Mouse (Mus musculus): ENCODE data around the gene Ntn5. TPM values are rescaled to one million over a fixed set of nuclear protein-coding genes. Genes with fewer than 3 reads are reported as not detected.

Ntn5 gene
- polyA plus RNA-seq, 1 experiment from 2014 or later: not detected

DNA sequence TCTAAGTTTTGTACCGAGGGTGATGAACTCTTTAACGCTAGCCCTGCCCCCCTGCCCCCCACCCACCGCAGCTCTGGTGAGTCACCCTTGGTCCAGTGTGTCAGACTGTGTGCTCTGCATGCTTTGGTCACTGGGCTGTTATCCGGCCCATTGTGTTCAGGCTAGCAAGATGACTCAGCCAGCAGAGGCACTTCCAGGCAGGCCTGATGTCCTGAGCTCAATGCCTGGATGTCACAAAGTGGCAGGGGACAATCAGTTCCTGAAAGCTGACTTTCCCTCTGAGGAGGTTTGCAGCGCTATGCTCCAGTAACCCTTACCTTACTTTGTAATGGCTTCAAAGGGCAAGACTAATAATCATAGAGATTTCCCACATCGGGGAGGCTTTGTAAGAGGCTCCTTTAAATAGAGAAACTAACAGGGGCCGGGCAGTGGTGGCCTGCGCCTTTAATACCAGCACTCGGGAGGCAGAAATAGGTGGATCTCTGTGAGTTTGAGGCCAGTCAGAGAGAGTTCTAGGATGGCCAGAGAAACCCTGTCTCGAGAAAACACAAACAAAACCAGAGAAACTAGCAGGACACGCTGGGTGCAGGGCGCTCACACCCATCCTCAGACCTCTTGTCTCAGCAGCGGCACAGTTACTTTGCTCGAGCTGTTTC lies 3.7 kb upstream of the Ntn5 start:
- WGBS (ENCODE audit: missing documents): 72% methylated on average over 13 of the region's 14 CpGs
- H3K36me3 ChIP-seq (ENCODE audit: inconsistent target): no peaks in the 10 kb centered on the region
- no peak overlapping the region for H3K27ac ChIP-seq
- no peaks in the 10 kb centered on the region for H3K79me2 ChIP-seq (ENCODE audit: inconsistent target)
- H3K4me3 ChIP-seq (ENCODE audit: inconsistent target): no peak overlapping the region

DNA sequence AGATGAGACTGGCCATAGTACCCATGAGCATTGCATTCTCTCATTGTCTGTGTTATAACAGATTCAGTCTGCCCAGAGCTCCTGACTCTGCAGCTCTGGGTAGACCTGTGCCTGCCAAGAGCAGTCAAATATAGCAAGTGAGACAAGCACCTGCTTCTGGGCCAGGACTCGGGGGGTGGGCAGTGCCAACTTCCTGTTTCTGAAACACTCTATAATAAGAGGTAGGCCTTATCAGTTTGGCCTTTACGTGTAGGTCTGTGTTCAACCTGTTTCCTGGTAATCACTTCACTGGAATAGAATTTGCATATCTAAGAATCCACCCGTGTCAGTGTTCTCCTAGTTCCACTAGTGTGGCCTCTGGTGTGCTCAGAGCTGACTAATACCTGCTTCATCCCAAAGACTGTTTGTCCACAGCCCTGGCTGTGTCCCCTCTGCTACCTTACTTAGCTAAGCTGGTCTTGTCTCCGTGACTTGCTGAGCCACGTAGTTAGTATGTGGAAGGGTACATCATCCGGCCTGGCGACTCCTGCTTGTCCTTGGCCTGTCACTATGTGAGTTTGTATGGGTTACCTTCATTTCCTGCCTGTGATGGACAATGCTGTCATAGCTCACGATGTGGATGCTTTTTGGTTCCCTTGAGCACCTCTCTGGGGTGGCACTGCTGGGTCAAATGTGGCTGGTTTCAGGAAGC lies 2.6 kb upstream of the Ntn5 start:
- Histone ChIP-seq H3K4me3 (ENCODE audit: inconsistent target) (no peak overlapping the region), H3K79me2 (ENCODE audit: inconsistent target) (no peaks in the 10 kb centered on the region), H3K27ac (no peak overlapping the region), H3K36me3 (ENCODE audit: inconsistent target) (no peaks in the 10 kb centered on the region)
- WGBS (ENCODE audit: missing documents): 72% methylated on average over 8 of the region's 8 CpGs

DNA sequence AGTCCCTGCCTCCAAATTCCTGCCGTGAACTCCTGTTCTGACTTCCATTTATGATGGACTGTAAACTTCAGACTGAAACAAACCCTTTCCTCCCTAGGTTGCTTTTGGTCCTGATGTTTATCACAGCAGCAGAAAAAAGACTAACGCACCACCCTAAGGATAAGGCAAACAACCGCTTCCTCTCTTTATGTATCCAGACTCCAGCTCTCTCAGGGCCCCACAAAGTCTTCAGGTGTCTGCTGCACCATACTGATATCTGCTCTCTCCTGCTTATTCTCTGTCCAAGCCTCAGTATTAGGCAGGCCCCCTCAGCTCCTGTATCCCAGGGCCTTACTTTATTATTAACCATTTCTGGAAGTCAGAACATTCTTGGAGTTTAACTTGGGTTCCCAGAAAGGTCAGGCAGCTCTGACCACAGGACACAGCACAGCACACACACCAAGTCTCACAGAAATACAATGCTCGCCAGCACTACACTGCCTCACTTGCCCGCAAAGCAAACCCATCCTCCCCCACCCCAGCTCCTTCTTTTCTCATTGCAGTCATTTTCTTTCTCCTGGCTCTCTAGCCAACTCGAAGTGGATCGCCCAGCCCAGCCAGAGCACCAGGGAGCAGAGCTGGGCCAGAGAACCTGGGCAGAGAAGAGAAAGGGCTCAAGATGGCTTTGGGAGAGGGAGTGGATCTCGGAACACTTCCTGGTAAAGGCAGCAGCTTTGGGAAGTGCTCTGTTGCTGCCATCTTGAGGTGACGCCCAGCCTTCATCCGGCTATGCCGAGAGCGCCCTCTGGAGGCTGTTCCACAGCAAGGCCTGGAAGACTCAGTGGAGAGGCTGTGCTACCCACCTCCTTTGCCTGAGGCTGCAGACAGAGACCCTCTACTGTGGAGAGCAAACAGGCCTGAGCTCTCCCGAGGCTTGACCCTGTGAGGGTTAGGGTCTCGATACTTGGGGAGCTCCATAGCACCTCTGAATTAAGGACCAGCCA lies 1.4 kb upstream of the Ntn5 start:
- no peak overlapping the region for H3K27ac ChIP-seq
- WGBS (ENCODE audit: missing documents): 52% methylated on average over 14 of the region's 14 CpGs
- H3K79me2 ChIP-seq (ENCODE audit: inconsistent target): no peaks in the 10 kb centered on the region

DNA sequence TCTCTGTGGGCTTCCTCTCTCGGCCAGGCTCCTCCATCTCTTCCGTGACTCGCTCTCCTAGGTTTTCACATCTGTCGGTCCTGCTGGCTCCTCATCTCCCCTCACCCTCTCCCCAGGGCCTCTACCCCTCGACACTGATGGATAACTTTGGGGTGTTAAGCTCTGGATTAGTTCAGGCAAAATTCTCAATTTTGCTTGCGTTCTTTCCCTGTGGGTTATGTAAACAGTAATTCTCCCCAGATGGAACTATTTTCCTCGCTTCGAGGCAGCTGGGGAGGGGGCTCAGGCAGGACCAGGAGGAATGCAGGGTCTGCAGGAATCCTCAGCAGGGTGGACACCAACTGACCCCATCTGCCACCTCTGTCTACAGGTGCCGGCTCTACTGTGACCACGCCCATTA lies 2.0 kb downstream of the Ntn5 start:
- Histone ChIP-seq H3K4me3 (ENCODE audit: inconsistent target) (no peak overlapping the region), H3K36me3 (ENCODE audit: inconsistent target) (no peaks in the 10 kb centered on the region), H3K79me2 (ENCODE audit: inconsistent target) (no peaks in the 10 kb centered on the region), H3K27ac (no peak overlapping the region)
- WGBS (ENCODE audit: missing documents): 91% methylated on average over 10 of the region's 10 CpGs

More for the DNA sequence above, 1.4 kb upstream of the Ntn5 start:
- Histone ChIP-seq H3K4me3 (ENCODE audit: inconsistent target) (no peak overlapping the region), H3K36me3 (ENCODE audit: inconsistent target) (no peaks in the 10 kb centered on the region)

DNA sequence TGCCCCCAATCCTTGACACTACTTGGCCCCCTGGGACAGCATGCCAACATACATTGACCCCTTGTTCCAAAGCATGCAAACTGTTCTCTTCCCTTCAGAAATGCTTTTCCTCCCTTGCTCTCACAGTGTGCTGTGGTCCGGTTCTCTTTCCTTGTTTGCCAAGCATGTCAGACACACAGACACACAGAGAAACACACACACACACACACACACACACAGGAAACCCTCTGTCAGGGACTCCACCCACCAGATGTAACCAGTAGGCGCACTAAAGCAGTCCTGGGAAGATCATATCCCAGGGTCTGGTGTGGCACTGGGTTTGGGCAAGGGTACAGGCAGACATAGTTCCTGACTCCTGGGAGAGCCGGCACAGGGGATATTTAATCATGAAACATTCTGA lies 3.0 kb downstream of the Ntn5 start:
- Histone ChIP-seq H3K79me2 (ENCODE audit: inconsistent target) (no peaks in the 10 kb centered on the region), H3K36me3 (ENCODE audit: inconsistent target) (no peaks in the 10 kb centered on the region), H3K4me3 (ENCODE audit: inconsistent target) (no peak overlapping the region), H3K27ac (no peak overlapping the region)
- WGBS (ENCODE audit: missing documents): 70% methylated on average over 3 of the region's 3 CpGs

DNA sequence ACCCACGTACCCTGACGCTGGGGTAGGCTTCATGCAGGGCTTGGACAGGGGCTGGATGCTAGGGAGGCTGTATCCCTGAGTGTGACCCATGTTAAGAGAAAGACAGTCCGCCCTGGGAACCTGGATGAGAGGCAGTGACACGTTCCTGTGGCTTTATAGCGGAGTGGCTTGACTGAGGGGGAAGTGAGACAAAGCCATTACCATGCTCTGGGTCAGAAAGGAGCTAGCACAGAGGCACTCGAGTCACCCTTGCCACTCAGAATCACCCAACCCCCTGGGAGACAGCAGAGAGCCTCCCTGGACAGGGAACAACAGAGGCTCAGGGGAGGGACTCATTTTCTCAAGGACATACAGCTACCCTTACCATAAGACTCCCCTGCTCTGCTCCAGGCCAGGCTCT lies 5.3 kb downstream of the Ntn5 start:
- H3K27ac ChIP-seq: no peak overlapping the region
- no peaks in the 10 kb centered on the region for H3K79me2 ChIP-seq (ENCODE audit: inconsistent target)
- WGBS (ENCODE audit: missing documents): 50% methylated on average over 6 of the region's 6 CpGs
- no peaks in the 10 kb centered on the region for H3K36me3 ChIP-seq (ENCODE audit: inconsistent target)
- no peak overlapping the region for H3K4me3 ChIP-seq (ENCODE audit: inconsistent target)

DNA sequence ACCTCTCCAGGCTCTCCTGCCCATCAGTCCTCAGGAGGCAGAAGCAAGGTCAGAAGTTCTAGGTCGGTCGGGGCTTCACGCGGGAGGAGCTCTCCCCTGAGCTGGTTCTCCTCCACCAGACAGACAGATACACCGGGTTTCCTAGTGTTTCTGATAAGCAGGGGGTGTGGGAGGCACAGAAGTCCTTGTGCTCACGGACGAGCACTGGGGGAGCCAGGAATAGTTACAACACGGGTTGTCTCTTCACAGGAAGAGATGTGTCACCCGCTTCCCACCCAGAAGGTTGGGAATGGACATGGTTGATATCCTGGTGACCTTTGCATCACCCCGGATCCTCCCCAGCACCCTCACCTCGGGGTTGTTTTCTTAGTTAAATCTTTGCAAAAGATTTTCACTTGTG lies 6.0 kb downstream of the Ntn5 start:
- Histone ChIP-seq H3K4me3 (ENCODE audit: inconsistent target) (no peak overlapping the region), H3K36me3 (ENCODE audit: inconsistent target) (no peaks in the 10 kb centered on the region), H3K79me2 (ENCODE audit: inconsistent target) (no peaks in the 10 kb centered on the region), H3K27ac (no peak overlapping the region)
- WGBS (ENCODE audit: missing documents): 88% methylated on average over 11 of the region's 11 CpGs

DNA sequence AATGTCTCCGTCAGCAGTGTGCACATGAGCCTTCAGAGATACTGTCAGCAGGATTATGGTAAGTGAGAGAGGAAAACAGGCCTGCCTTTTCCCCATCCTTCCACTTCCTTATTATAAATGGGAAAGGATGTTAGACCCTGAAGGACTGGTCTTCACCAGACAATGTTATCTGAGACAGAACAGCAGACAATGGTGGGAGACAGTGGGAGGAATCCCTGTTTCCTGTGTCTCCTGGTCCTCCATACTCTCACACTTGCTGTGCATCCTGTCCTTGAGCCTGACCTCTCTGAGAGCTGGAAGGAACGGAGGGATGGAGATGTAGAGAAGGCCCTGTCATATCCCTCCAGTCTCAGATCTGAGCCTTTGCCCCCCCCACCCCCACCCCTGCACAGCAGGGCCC lies 8.5 kb downstream of the Ntn5 start:
- H3K79me2 ChIP-seq (ENCODE audit: inconsistent target): no peaks in the 10 kb centered on the region
- no peak overlapping the region for H3K4me3 ChIP-seq (ENCODE audit: inconsistent target)
- 95% methylated on average over 2 of the region's 2 CpGs for WGBS (ENCODE audit: missing documents)
- H3K36me3 ChIP-seq (ENCODE audit: inconsistent target): no peaks in the 10 kb centered on the region
- no peak overlapping the region for H3K27ac ChIP-seq

DNA sequence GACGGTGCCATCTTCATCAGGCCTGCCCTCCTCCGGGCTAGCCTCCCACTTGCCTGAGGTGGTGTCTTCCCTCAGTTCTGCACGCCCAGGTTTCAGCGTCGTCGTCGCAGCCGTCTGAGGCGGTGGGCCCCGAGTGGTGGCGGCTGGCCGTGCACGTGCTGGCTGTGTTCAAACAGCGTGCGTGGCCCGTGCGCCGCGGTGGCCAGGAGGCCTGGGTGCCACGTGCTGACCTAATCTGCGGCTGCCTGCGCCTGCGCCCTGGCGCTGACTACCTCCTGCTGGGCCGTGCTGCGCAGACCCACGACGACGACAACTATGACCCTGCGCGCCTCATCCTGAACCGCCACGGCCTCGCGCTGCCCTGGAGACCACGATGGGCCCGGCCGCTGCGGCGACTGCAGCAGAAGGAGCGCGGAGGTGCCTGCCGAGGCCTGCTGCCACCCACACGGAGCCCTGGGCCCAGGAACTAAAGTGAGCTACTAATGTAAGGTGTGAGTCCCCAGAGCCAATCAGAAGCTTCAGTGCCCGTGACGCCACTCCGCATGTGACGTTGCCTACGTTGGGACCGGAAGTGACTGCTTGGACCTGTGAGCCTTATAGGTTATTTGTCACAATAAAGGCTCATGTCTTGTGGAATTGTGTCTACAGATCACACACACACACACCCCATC lies 10.2 kb downstream of the Ntn5 start, which contains the start of gene Sec1:
Gene Sec1 (minus strand): TSS at position 482 of the 671 bp plus-strand sequence.
- no peak within 1 kb of the TSS for H3K27ac ChIP-seq
- 93% methylated on average over 45 of the region's 50 CpGs for WGBS (ENCODE audit: missing documents)
- H3K36me3 ChIP-seq (ENCODE audit: inconsistent target): no peaks in the 10 kb centered on the region
- no peaks in the 10 kb centered on the region for H3K79me2 ChIP-seq (ENCODE audit: inconsistent target)
- no peak within 1 kb of the TSS for H3K4me3 ChIP-seq (ENCODE audit: inconsistent target)

DNA sequence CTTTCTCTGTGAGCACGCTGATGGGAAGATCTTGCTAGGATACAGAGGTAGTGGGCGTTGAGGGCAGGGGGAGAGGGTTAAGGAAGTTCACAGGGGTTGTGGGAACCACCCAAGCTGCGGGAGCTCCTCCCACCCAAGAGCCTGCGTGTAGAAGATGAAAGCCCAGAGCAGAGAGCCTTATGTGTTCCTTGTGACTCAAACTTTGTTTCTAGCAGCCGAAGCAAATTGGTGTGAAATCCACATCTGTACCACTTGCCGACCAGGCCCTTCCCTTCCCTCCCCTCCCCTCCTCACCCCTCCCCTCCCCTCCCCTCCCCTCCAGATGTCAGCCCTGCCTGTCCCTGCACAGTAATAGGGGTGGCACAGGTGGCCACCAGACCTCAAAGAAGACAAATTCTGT lies 11.3 kb downstream of the Ntn5 start:
- Histone ChIP-seq H3K36me3 (ENCODE audit: inconsistent target) (no peaks in the 10 kb centered on the region), H3K4me3 (ENCODE audit: inconsistent target) (no peak overlapping the region), H3K79me2 (ENCODE audit: inconsistent target) (no peaks in the 10 kb centered on the region), H3K27ac (no peak overlapping the region)
- WGBS (ENCODE audit: missing documents): 34% methylated on average over 3 of the region's 6 CpGs

DNA sequence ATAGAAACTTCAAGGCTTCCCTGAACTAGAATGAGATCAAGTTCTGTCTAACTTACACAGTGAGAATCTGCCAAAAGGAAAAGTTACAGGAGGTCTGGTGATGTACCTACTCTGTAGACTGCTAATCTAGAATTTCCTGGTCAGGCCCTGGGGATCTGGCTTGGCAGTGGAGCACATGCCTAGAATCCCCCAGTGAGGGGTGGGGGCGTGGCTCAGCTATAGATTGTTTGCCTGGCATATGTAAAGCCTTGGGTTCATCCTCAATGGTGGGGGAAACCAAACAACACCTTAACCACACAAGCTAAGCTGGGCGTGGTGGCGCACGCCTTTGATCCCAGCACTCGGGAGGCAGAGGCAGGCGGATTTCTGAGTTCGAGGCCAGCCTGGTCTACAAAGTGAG lies 14.1 kb downstream of the Ntn5 start:
- Histone ChIP-seq H3K36me3 (ENCODE audit: inconsistent target) (no peaks in the 10 kb centered on the region), H3K4me3 (ENCODE audit: inconsistent target) (no peak overlapping the region), H3K27ac (no peak overlapping the region), H3K79me2 (ENCODE audit: inconsistent target) (no peaks in the 10 kb centered on the region)
- WGBS (ENCODE audit: missing documents): 56% methylated on average over 1 of the region's 7 CpGs

DNA sequence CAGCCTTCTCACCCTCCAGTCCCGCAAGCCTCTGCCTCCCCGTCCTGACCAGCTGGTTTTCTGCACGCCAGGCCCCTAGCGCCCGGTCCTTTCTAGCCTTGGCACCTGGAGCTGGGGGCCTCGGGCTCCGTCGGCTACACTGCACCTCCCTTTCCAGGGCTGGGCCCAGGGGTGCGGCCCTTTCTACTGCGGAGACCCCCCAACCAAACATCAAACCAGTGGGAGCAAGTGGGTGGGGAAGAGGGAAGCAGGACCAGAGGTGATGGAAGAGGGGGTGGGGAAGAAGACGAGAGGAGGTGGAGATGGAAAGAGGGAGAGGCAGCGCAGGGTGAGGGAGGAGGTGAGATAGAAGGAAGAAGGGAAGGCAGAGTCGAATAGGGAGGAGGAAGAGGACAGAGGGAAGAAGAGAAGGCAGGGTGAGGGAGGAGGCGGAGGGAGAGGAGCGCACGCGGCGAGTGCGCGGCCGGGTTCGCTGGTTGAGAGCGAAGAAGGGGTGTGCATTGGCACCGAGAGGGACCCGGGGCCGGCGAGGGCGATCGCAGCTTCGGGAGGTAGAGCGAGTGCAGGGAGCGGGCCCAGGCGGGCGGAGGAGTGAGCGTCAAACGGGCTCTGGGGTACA lies 15.8 kb downstream of the Ntn5 start, which contains the start of gene Car11:
Gene Car11 (plus strand): TSS at position 321 of the 619 bp plus-strand sequence.
- WGBS (ENCODE audit: missing documents): 15% methylated on average over 35 of the region's 36 CpGs
- Histone ChIP-seq H3K4me3 (ENCODE audit: inconsistent target) (no peak within 1 kb of the TSS), H3K79me2 (ENCODE audit: inconsistent target) (no peaks in the 10 kb centered on the region), H3K27ac (no peak within 1 kb of the TSS), H3K36me3 (ENCODE audit: inconsistent target) (no peaks in the 10 kb centered on the region)

DNA sequence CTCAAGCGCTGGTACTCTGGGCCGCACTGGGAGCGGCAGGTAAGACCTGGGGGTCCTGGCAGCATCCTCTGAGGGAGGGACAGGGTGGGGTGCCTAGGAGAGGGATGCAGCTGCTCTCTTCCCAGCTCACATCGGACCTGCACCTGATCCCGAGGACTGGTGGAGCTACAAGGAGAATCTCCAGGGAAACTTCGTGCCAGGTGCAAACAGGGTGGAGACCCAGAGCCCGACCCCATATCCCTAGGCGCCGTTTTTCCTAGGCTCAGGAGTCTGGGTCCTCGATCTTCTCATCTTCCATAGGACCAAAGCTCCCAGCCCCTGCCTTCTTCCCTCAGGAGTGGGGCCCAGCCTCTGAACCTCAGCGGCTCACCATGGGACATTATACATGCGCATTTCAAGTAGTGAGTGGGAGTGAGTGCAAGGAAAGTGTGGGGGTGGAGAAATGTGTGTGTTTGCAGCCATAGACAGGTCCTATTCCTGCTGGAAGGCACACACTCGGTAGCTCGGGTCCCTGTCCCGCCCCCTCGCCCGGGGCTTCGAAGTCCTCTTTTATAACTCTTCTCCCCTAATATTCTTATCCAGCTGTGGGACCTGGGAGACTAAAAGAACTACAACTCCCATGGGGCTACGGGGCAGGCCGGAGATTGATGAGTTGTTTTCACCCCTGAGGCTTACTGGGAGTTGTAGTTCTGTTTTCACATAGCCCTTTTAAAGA lies 16.6 kb downstream of the Ntn5 start:
- Histone ChIP-seq H3K4me3 (ENCODE audit: inconsistent target) (no peak overlapping the region), H3K27ac (no peak overlapping the region), H3K79me2 (ENCODE audit: inconsistent target) (no peaks in the 10 kb centered on the region), H3K36me3 (ENCODE audit: inconsistent target) (no peaks in the 10 kb centered on the region)
- WGBS (ENCODE audit: missing documents): 2% methylated on average over 20 of the region's 20 CpGs
